Mouse (Mus musculus) forebrain, postnatal 0 days (tissue): ENCODE data around the gene Frmd4a. TPM values are rescaled to one million over a fixed set of nuclear protein-coding genes. Genes with fewer than 3 reads are reported as not detected.

Experiments
- ATAC-seq: fragments of 200-750 bp; cut with Nextera tagmentation; 2 replicates; pipeline ENCODE4 v1.8.0; 2017; ENCODE audit warnings: mild to moderate bottlenecking, moderate library complexity
- DNase-seq: peaks from one replicate; pipeline ENCODE4 v3.0.0-alpha.2; 2015
- H3K27ac ChIP-seq: fragments of 300-500 bp; sonication (generic); 2 replicates; pipeline ENCODE4 v1.5.1; 2014; ENCODE audit warnings: low read depth, mild to moderate bottlenecking, antibody characterized with exemption, low read length, moderate library complexity, mixed read lengths
- H3K27me3 ChIP-seq: fragments of 300-500 bp; sonication (generic); 2 replicates; pipeline ENCODE4 v1.6.1; 2014; ENCODE audit warnings: mild to moderate bottlenecking, low read length, mixed read lengths; ENCODE audit not compliant: insufficient read depth
- H3K36me3 ChIP-seq: fragments of 300-500 bp; sonication (generic); 2 replicates; pipeline ENCODE4 v1.6.1; 2014; ENCODE audit warnings: mild to moderate bottlenecking, moderate library complexity; ENCODE audit not compliant: insufficient read depth
- H3K4me1 ChIP-seq: fragments of 300-500 bp; sonication (generic); 2 replicates; pipeline ENCODE4 v1.6.1; 2014; ENCODE audit warnings: antibody characterized with exemption; ENCODE audit not compliant: insufficient read depth
- H3K4me2 ChIP-seq: fragments of 300-500 bp; sonication (generic); 2 replicates; pipeline ENCODE4 v1.6.1; 2014; ENCODE audit warnings: low read depth, mild to moderate bottlenecking, moderate library complexity
- H3K4me3 ChIP-seq: fragments of 300-500 bp; sonication (generic); 2 replicates; pipeline ENCODE4 v1.5.1; 2014; ENCODE audit warnings: low read depth, low read length, mixed read lengths
- H3K9ac ChIP-seq: fragments of 300-500 bp; sonication (generic); 2 replicates; pipeline ENCODE4 v1.6.1; 2014; ENCODE audit warnings: mild to moderate bottlenecking
- H3K9me3 ChIP-seq: fragments of 300-500 bp; sonication (generic); 2 replicates; pipeline ENCODE4 v1.6.1; 2016; ENCODE audit warnings: low read length
- CTCF ChIP-seq: sonication (generic); IDR thresholded peaks from 2 replicates; pipeline ENCODE4 v1.5.1; 2016; ENCODE audit warnings: antibody characterized with exemption, control low read depth, low read depth
- WGBS: fragments of 180-500 bp; shearing (Covaris S2); extraction: QIAGEN DNeasy Blood & Tissue Kit; methylation state at CpG from one replicate; pipeline ENCODE4 v1.1.7; 2014; 5-methylcytosine and 5-hydroxymethylcytosine counted together
- polyA plus RNA-seq: library from polyadenylated mRNA; unstranded; fragments of >200 nt; fragmentation: Nextera tagmentation; extraction: Ambion mirVana; gene quantifications from 2 replicates; pipeline ENCODE4 v1.2.1, GENCODE M21; 2015
- total RNA-seq: library from RNA; depleted of rRNA; stranded (reverse); fragments of >200 nt; gene quantifications from 2 replicates; pipeline ENCODE4 v1.2.3, GENCODE M21; 2014

Frmd4a gene
- total and polyA plus RNA-seq, 2 experiments from 2014 or later, result 43.8 to 74.5 TPM

GRCm38 (mm10) chr2:4475991-4476390 is 458.5 kb downstream of the Frmd4a start:
- DNase-seq, result no peak
- H3K4me2 ChIP-seq, result no peak overlapping the region
- WGBS, result 53% methylated on average over 4 of the region's 4 CpGs
- no peak for ATAC-seq
- peaks cover 16% of the 10 kb centered on the region for H3K36me3 ChIP-seq
- no peak overlapping the region for H3K9ac ChIP-seq
- no peak for TF ChIP-seq CTCF
- no peak overlapping the region for H3K27ac ChIP-seq
- no peaks in the 10 kb centered on the region for H3K9me3 ChIP-seq
- no peak overlapping the region for H3K4me3 ChIP-seq
- H3K4me1 ChIP-seq, result peaks cover 6% of the 10 kb centered on the region; the same call in 1 of the 2 replicates
- no peaks in the 10 kb centered on the region for H3K27me3 ChIP-seq

GRCm38 (mm10) chr2:4476608-4477007 is 459.1 kb downstream of the Frmd4a start:
- H3K4me1 ChIP-seq, result peaks cover 6% of the 10 kb centered on the region; the same call in 1 of the 2 replicates
- H3K36me3 ChIP-seq, result peaks cover 16% of the 10 kb centered on the region
- ATAC-seq, result no peak
- 82% methylated on average over 5 of the region's 5 CpGs for WGBS
- H3K27me3 ChIP-seq, result no peaks in the 10 kb centered on the region
- H3K9me3 ChIP-seq, result no peaks in the 10 kb centered on the region
- no peak overlapping the region for H3K4me3 ChIP-seq
- no peak overlapping the region for H3K27ac ChIP-seq
- no peak overlapping the region for H3K9ac ChIP-seq
- TF ChIP-seq CTCF, result no peak
- DNase-seq, result no peak
- no peak overlapping the region for H3K4me2 ChIP-seq

DNA sequence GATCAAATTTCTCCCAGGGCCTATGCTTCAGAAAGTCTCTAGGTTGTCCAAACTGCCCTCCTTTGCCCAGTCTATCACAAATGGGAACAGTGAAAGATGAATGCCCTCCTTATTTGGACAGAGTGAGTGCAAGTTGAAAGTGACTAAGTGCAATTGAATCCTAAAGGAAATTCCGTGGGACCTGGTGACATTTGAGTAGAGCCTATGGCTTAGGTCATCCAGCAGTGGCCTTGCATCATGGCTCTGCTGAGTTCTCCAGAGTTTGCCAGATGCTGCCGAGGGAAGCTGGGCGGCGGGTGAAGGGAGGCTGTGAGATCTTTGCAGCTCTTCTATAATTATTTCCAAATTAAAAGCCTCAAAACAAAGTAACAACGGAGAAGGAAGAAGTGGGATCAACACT is 459.8 kb downstream of the Frmd4a start:
- Histone ChIP-seq H3K27ac (no peak overlapping the region), H3K36me3 (peaks cover 16% of the 10 kb centered on the region), H3K4me1 (peaks cover 6% of the 10 kb centered on the region; the same call in 1 of the 2 replicates), H3K9ac (no peak overlapping the region), H3K4me2 (no peak overlapping the region), H3K9me3 (no peaks in the 10 kb centered on the region), H3K27me3 (no peaks in the 10 kb centered on the region), H3K4me3 (no peak overlapping the region)
- WGBS, result 72% methylated on average over 5 of the region's 5 CpGs
- DNase-seq (no peak), ATAC-seq (no peak)
- no peak for TF ChIP-seq CTCF

GRCm38 (mm10) chr2:4480180-4480579 is 462.7 kb downstream of the Frmd4a start:
- TF ChIP-seq CTCF, result no peak
- Histone ChIP-seq H3K36me3 (peaks cover 24% of the 10 kb centered on the region), H3K27me3 (no peaks in the 10 kb centered on the region), H3K9me3 (no peaks in the 10 kb centered on the region), H3K4me3 (no peak overlapping the region), H3K9ac (no peak overlapping the region), H3K4me2 (no peak overlapping the region), H3K27ac (no peak overlapping the region), H3K4me1 (no peaks in the 10 kb centered on the region)
- DNase-seq (no peak), ATAC-seq (no peak)
- WGBS, result 95% methylated on average over 5 of the region's 5 CpGs

GRCm38 (mm10) chr2:4481154-4481553 is 463.6 kb downstream of the Frmd4a start:
- Histone ChIP-seq H3K27me3 (no peaks in the 10 kb centered on the region), H3K27ac (no peak overlapping the region), H3K4me1 (no peaks in the 10 kb centered on the region), H3K9me3 (no peaks in the 10 kb centered on the region), H3K9ac (no peak overlapping the region), H3K4me3 (no peak overlapping the region), H3K36me3 (peaks cover 17% of the 10 kb centered on the region; the same call in 1 of the 2 replicates), H3K4me2 (no peak overlapping the region)
- 79% methylated on average over 11 of the region's 11 CpGs for WGBS
- ATAC-seq (no peak), DNase-seq (no peak)
- TF ChIP-seq CTCF, result no peak

GRCm38 (mm10) chr2:4486185-4486584 is 468.7 kb downstream of the Frmd4a start:
- no peak for TF ChIP-seq CTCF
- no peak overlapping the region for H3K9ac ChIP-seq
- ATAC-seq (peak; percentile 40), DNase-seq (peak; percentile 68)
- H3K36me3 ChIP-seq, result peaks cover 20% of the 10 kb centered on the region; the same call in 1 of the 2 replicates
- peaks cover 14% of the 10 kb centered on the region; the same call in 1 of the 2 replicates for H3K4me1 ChIP-seq
- H3K4me2 ChIP-seq, result no peak overlapping the region
- H3K27me3 ChIP-seq, result no peaks in the 10 kb centered on the region
- no peaks in the 10 kb centered on the region for H3K9me3 ChIP-seq
- no peak overlapping the region for H3K27ac ChIP-seq
- 60% methylated on average over 5 of the region's 5 CpGs for WGBS
- H3K4me3 ChIP-seq, result no peak overlapping the region

- no peak overlapping the region for H3K9ac ChIP-seq
- WGBS, result 62% methylated on average over 2 of the region's 2 CpGs
- DNase-seq (peak; percentile 36), ATAC-seq (no peak)
- TF ChIP-seq CTCF, result no peak
- H3K4me3 ChIP-seq, result no peak overlapping the region
- H3K4me1 ChIP-seq, result peaks cover 14% of the 10 kb centered on the region; the same call in 1 of the 2 replicates
- H3K4me2 ChIP-seq, result no peak overlapping the region
- peak overlapping the region; percentile 46 for H3K27ac ChIP-seq
- no peaks in the 10 kb centered on the region for H3K9me3 ChIP-seq
- H3K36me3 ChIP-seq, result peaks cover 20% of the 10 kb centered on the region; the same call in 1 of the 2 replicates
- H3K27me3 ChIP-seq, result no peaks in the 10 kb centered on the region
Observed at GRCm38 (mm10) chr2:4487280-4487679, 469.8 kb downstream of the Frmd4a start.
